Mouse (Mus musculus): ENCODE results near the gene Cuedc1.
"Not testable (repeated sequence)": the region's sequence is repeated elsewhere in the genome, so short reads cannot be mapped to it uniquely, and the experiment has no call there.

Cuedc1 gene

DNA sequence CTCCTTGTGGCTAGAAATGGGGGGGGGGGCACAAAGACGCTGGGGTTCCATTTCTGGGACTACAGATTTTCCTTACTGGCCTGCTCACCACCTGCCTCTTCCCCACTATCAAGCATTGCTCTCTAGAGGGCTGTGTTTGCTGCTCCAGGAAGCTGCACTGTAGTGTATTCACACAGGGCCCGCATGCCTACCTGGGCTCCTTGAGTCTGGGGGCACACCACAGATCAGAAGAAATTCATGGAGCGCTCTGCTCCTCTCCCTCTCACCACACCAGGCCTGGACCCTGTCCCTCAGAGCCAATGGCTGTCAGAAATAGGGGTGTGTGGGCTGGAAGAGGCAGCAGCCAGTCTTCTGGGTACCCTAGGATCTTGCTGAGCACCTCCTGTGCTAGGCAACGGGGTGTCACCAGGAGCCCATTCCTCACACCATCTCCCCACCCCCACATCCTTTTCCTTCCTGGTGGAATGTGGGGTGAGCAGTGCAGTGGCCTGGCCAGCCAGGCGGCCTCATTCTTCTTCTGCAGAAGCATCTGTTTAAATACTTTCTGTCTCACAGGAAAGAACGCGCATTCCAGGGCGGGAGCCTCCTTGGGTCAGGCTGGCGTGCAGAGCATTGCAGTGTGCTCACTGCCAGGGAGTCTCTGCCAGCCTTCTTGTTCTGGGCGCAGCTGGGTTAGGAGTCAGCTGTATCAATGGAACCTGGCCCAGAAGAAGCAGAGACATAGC is 74.9 kb downstream of the Cuedc1 start:
- DNase-seq: no peak

DNA sequence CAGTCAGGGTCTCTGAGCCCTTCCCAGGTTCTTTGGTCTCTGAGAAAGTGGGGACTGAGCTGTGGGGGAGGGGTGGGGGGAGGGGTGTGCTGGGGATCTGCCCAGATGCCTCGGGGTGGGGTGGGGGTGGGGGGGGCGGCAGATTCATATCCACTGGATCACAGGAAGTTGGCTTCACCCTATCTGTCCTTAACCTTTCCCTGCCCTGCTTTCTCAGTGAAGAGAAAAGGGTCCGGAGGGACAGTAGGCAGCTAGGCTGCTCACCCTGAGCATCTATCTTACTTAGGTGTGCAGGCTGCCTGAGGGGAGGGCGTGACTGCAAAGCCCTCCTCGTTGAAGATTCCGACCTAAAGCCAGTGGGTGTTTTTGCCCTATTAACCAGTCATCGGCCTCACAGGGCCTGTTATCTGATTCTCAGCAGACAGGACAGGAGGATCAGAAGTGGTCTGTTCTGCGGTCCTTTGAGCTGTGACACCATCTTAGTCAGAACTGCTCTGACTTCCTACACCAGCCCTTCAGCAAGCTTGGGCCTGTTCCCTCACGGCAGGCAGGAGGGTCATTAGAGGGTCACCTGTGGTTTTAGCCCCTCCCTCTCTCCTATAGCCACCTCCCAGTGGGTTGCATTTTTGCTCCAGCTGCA is 75.6 kb downstream of the Cuedc1 start:
- no peak for DNase-seq

DNA sequence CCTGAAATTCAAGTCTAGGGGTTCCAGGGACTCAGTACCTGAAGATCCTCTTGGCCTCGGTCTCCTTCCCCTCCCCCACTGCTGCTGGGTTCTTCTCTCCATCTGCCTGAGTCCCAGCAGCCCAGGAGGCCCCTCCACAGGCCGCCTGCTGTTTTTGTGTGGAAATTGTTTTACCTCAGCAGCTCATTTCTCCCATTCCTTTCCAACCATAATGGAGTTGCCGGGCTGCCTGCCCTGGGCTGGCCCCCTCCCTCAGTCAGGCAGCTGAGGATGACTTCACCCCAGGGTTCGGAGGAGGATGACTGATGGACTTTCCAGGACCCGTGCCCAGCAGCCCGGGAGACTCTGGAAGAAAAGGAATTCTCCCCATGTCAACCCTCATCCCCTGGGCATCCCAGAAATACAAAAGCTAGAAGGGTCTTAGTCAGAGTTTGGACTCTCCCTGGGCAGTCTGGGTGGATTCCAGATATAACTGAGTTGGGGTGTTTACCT is 82.7 kb downstream of the Cuedc1 start:
- peak in 1 of 2 experiments; percentile 53 for DNase-seq

DNA sequence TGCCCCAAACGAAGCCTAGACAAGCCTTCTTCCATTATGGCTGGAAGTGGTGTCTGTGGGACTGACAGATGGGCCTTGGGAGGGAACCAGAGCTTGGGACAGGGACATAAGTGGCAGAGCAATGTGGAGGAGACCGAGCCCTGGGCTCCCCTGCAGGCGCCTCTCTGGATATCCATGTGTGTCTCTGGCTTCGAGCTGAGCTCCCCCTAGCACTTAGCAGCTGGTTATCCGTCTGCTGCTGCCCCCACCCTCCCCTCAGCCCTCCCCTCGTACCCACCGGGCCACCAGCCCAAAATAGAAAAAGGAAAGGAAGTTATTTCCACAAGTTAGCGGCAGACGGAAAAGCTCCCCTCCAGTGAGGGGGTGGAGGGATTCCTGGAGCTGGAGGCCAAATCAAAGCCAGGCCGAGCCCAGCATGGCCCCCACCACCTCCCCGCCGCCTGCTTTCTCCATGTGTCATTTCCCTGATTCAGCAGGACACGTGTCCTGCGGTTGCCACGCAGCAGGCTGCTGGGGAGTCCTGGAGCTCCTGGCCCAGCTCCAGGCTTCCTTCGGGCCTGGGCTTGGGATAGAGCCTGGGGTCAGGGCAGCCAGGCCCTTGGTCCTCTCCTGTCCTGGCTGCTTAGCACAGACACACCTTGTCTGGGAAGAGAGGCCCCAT is 83.2 kb downstream of the Cuedc1 start:
- DNase-seq: peak; percentile 58 to 63

DNA sequence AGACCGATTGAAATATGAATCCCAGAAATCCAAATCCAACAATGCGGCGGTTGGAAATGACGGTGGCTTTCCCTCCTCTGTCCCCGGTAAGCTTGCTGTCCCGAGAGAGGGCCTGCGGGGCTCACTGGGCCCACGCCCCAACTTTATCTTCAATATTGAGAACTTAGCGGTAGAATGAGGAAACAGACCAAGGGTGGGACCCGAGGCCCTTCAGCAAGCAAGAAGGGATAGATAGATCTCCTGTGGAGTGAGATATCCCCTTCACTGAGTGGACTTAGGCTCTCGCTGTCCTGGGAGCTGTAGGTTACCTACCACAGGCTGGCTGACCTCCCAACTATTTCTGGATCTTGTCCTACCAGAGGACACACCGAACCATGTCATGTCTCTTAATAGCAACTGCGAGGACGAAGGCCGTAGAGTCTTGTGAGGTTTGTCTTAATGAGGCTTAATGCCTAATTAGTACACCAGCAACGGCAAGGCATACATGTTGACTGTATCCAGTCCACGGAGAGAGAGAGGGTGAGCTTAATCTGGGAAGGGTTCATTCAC is 86.8 kb downstream of the Cuedc1 start:
- no peak for DNase-seq

DNA sequence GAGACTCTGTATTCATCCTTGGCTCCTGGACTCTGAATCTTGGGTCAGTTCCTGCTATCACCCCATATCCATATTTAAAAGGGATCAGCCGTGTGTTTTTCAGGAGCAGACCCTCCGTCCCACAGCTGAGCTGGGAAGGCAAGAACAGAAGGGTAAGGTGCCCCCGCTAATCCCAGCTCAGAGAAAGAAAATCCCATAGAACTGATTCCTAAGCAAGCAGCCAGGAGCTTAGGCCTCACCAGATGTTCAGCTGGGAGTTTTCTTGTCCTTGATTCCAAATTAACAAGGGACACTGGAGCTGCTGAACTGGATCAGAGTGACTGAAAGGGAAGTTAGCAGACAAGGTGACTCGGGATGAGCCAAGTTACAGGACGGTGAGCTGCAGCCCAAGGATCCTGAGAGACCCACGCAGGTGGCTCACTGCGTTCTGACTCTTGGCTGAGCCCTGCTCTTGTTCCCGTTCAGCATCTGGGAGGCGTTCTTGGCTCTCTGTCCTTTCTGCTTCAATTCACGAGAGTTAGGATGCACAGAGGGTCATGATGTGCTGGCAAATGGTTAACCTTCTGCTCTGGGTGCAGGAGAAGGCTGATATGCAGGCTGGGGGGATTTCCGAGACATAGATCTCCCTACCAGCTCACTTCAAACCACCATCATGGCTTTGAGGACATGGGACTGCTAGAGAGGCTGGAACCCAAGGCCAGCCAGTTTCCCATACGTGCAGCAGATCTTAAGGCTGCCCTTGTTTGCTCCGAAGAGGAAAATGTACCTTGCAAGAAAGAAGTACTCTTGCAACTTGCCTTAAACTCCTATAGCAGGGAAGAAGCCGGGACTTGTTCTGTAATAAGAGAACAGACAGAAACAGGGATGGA is 88.5 kb downstream of the Cuedc1 start:
- no peak for DNase-seq

DNA sequence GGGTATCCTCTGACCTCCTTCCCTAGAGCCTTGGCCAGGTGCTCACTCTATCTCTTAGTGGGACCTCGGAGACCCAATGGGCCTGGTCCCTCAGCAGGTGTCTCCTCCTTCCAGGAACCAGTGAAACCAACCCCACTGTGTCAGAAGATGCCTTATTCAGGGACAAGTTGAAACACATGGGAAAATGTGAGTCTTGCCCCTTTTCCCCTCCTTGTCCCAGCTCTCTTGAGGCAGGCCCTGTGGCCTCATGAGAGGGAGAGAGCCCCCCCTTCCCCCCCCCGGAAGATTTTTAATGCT is 89.0 kb downstream of the Cuedc1 start:
- no peak for DNase-seq

DNA sequence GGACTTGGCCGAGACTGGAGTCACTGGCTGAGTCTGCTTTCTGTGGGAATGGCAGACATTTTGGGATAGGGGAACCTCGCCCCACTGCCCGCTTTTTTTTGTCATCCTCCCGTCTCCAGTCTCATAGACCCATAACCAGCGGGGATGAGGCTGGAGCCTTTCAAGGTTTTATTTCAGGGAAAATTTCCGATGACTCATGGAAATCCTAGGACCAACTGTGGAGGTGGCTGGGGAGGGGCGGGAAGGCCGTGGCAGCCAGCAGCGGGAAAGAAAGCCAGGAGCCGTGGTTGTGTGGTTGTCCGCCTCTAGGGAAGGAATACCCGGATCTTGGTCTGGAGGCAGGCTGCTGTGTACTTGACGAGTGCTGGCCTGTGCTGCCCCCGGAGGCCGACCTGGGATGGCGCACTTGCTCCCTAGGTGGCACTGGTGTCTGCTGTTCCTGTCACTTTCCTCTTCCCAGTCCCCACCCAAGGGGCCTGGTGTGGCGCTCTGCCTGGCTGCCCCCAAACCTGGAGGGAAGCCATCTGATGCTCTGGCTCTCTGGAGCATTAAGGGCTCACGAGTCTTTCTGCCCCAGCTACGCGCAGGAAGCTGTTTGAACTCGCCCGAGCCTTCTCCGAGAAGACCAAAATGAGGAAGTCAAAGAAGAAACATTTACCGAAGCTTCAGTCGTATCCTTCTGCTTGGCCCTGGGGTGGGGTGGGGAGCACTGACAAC is 89.7 kb downstream of the Cuedc1 start:
- peak; percentile 91 to 92 for DNase-seq

DNA sequence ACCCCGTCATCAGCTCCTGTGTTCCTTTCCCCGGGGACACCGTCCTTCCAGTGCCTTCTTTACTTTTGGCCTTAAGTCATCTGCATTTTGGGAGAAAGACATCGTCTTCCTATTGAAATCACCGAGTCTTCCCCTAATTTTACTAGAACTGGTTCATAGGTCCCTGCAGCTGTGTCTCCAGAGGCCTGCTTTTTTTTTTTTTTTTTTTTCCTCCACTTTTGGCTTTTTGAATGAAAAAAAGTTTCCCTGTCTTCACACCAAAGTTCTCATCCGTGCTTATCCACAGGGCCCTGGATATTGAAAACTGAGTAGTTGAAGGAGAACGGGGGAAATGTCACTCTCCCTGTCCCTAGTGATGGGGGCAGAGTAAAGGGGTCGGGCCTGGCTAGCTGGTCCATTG is 90.4 kb downstream of the Cuedc1 start:
- DNase-seq: no peak

DNA sequence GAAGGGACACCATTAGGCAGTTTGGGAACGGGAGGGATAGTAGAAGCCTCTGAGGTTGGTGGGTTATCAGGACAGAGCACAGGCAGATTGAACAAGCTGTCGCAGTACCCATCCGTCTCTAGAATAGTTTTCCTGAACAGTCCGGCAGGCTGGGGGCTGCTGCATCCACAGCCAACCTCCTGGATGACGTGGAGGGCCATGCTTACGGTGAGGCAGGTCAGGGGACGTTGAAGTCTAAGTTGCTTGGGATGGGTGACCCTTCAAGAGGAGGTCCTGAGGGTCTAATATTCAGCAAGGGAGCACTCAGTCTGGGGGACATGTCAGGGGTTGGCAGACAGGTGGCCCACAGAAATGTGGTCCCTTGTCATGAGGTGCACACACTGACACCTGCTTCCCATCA is 90.8 kb downstream of the Cuedc1 start:
- DNase-seq: no peak

DNA sequence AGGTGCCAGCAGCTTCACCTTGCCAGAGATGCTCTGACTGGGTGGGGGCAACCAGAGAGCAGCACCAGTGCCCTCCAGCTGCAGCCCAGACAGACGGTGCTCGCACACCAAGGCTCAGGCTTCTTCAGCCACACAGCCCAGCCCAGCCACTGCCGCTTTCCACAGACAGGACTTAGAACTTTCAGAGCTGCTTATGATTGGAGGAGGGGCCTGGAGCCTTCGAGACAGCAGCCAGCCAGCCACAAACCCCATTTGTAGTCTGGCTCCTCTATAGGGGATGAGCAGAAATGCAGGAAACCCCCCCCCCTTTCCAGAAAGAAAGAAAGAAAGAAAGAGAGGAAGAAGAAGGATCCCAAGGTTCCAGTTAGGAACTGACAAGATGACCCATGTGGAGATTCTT is 94.7 kb downstream of the Cuedc1 start:
- no peak for DNase-seq

DNA sequence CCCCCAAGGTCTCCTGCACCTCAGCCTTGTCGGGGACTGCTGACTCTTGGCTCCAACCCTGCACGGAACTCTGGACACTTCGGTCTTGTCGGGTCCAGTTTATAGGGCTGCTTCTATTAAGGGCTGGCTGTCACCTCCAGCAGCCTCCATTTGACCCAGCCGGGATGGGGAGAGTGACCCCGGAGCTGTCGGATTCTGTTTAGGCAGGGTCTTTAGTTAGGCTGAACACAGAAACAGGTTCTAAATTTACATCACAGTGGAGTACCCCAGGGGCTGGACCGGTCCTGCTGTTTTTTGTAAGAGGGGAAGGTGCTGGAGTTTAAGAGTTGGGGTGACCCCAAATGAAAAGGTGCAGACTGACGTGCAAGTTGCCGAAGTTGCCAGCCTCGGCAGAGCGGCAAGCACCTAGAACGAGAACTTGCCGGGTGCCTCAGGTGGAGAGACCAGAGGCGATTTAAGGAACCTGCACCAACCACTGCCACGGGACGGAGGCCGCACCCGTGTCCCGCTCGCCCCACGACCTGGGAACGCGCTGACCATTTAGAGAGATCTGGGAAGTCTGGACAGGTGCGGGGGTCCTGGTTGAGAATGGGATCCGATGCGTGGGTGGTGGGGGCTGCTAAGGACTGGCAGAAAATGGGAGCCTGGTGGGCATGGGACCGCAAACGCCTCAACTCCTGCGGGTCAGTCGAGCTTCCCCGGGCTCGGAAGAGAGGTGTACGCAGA is 95.4 kb downstream of the Cuedc1 start:
- DNase-seq: no peak

DNA sequence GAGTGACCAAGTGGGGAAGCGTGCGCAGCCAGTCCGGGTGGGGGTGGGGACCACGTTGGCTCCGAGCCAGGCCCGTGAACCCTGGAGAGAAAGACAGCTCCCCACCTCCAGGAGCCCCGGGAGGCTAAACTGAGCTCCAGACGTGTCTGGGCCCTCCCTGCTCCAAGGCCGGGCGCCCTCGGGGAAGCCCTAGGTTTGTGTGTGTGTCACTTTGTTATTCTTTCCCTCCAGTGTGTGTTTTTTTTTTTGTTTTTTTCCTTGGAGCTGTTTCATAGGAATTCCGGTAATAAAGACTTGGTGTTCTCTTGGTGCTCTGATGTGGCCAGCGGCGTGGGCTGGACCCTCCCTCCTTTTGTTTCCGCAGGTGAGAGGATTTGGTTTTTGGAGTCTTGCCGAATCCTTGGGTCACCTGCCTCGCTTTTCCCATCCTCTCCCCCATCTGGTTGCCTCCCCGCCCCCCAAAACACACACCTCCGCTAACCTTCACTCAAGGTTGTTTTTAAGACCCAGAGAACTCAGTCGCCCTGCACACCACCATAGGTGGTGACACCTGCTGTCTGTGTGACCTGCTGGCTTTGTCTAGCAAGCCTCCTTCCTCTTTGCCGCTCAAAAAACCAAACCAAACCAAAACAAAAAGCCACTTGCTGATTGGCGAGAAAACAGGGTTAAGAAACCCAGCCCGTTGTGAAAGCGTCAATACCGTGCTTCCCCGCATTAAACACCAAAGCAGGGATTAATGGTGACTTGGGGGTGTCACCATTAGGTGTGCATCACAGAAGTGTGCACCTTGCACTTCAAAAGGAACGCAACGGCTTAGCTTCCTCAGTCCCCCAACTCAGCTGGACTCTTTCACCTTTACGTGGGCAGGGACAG is 96.2 kb downstream of the Cuedc1 start:
- no peak for DNase-seq

DNA sequence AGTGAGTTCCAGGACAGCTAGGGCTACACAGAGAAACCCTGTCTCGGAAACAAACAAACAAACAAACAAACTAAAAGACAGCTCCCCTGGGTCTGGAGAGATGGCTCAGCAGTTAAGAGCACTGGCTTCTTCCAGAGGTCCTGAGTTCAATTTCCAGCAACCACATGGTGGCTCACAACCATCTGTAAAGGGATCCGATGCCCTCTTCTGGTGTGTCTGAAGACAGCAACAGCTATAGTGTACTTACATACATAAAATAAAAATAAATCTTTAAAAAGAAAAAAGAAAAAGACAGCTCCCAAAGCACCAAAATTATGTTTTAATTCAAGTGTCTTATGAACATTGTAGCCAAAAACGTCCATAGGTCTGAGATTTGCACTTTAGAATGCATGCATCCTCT is 97.8 kb downstream of the Cuedc1 start:
- DNase-seq: not testable (repeated sequence)

DNA sequence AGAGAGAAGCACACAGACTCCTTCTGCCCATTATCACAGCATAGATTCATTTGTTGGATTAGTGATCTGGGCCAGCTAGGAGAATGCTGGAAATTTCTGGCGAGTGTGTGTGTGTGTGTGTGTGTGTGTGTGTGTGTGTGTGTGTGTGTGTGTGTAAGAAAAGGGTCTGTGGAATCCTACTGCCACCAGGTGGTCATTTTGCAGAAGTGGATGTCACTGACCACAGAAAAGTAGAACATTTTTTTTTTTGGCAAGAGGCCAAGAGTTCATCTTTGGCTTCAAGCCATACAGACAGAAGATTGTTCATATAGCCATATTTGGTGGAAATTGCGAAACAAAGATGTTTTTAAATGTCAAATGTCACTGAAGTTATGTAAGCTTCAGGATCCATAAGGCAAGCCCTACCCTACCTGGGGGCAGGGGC is 99.3 kb downstream of the Cuedc1 start:
- peak; percentile 64 to 80 for DNase-seq

DNA sequence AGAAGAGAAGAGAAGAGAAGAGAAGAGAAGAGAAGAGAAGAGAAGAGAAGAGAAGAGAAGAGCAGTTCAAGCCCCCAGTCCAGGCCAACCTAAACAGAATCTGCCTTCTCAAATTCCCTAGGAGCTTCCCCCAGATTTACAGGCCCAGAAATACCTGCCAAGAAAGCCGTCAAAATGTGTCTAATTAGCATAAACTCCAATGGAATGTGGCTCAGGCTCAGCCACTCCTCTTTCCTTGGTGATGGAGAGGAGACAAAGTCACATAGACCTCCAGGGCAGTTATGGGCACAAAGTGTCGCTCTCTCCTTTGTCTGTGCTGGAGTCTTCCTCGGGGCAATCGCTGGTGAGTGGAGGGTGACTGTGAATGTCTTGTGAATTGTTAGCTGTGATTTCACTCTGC is 100.4 kb downstream of the Cuedc1 start:
- no peak for DNase-seq

DNA sequence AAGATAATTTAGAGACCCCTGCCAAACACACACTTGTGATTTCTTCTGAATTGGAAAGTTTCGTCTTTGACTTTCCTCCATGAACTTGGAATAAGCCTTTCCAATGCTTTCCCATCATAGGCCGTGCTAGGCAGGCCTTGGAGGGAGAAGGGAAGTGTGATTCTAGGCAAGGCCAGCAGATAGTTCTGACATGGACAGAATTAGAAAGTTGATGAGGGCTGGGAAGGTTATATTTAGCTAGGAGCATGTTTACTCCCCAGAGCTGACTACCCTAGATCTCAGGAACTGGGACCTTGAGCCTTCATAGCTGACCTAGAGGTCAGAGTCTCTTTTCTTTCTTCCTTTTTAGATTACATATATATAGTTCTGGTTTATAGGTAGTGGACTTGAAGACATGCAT is 103.3 kb downstream of the Cuedc1 start:
- DNase-seq: no peak

DNA sequence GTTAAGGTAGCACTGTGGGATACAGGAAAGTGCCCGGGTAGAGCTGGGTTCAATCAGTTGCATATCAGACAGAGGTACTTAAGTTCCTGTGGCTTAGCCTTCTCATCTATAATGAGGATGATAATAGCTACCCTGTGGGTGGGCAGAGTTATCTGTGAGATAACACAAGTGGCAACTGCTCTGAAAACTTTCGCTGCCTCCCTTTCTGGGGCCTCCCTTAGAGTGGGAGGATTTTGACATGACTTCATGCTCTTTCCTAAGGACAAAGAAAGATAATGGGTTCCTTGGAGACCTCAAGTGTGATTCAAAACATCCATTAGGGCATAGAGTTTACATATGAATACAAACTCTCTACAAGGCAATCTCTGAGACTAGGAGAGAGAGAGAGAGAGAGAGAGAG is 104.2 kb downstream of the Cuedc1 start:
- DNase-seq: no peak

DNA sequence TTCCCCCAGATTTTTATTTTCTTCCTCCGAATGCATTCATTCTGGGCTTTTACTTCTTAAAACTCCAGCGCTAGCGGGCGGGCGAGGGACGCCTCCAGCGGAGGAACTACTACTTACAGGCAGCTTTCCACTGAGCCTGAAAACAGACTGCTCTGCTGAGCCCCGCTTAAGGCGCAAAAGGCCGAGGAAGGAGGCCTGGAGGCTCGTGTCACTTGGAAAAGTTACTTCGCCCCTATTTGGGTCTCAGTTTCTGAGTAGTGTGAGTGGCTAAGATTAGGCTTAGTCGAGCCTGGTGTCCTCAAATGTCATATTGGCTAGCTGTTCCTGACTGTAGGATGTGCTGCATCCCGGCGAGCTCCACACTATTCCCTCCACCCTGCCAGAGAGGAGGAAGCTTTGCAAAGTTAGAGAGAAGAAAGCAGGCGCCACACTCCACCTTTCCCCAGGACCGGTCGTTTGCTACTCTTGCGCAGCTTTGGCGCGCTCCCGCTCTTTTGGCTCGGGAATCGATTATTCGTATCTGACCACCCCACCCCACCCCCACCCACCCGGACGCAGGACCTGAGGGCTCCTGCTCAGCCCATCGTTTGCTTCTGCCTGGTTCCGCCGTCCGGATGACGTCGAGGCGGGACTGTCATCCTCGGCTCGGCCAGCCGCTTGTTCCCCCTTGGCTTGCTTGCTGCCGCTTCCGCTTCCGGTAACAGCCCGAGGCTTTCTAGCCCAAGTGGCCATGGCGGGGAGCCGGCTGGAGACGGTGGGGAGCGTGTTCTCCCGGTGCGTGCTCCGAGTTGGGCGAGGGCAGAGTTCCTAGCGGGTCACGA is 106.1 kb downstream of the Cuedc1 start, which contains the start of gene Mrps23:
TSS of gene Mrps23 (plus strand) at position 677 of the 821 bp plus-strand sequence.
- peak; percentile 91 to 95 for DNase-seq

All from cerebellum, postnatal 25 days (tissue).